Mouse (Mus musculus): ENCODE results near the gene Tppp3. TPM values are rescaled to one million over a fixed set of nuclear protein-coding genes. Genes with fewer than 3 reads are reported as not detected.

Gene Tppp3
- 15.0 and 17.8 TPM in 2 replicates for polyA plus RNA-seq (2014; fragmentation: Nextera tagmentation; extraction: Ambion mirVana)

DNA sequence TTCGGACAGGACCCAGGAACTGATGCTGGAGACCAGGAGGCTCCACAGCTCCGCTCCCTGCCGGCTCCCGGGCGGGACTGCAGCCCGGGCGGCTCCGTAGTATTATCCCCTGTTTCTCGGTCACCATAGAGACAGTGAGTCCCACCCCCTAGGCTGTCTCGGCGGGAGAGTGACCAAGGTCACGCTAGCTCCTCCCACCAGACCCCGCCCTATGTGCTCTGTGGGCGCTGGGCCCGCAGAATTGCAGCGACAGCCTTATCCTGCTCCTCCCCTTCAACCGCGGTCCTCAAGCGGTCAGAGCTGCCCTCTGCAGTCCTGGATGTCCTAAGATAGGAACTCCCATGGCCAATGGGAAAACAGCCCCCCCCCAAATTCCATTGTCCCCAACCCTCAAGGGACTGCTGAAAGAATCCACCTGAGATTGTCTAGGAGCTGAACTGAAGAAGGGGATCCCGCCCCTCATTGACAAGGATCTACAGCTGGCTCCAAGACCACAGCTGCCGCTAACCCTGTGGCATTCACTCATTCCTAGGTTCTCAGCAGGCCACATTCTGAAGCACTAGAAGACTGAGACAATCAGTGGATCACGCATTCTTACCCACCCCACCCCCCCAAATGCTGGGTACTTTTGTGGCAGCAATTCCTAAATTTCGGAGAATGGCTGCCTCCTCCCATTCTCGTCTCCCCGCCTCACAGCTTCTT lies at the start of gene Tppp3:
Gene Tppp3 (minus strand): TSS at position 213 of the 702 bp plus-strand sequence.
- 4% methylated on average over 25 of the region's 25 CpGs for WGBS
- H3K36me3 ChIP-seq (ENCODE audit: control insufficient read depth, insufficient read depth, low read length) = no peaks in the 10 kb centered on the region
- ATAC-seq (ENCODE audit: insufficient number of reproducible peaks, low FRiP score, low TSS enrichment, low read depth) (peak; percentile 90), DNase-seq (ENCODE audit: low spot score) (peak; percentile 91)
- H3K4me3 ChIP-seq (ENCODE audit: low read depth, low read length) = peak within 1 kb of the TSS; percentile 29
- H3K9ac ChIP-seq (ENCODE audit: low read length) = peak within 1 kb of the TSS; percentile 50
- H3K9me3 ChIP-seq (ENCODE audit: control insufficient read depth, low read length) = no peaks in the 10 kb centered on the region
- H3K27me3 ChIP-seq (ENCODE audit: control insufficient read depth, insufficient read depth, low read length) = peaks cover 15% of the 10 kb centered on the region
- no peak within 1 kb of the TSS for H3K27ac ChIP-seq (replicated peaks; ENCODE audit: low read depth, low read length)
- peaks cover 37% of the 10 kb centered on the region for H3K4me1 ChIP-seq (ENCODE audit: control insufficient read depth, insufficient read depth, low read length)
- H3K4me2 ChIP-seq (ENCODE audit: low read depth, severe bottlenecking) = peak within 1 kb of the TSS; percentile 63

DNA sequence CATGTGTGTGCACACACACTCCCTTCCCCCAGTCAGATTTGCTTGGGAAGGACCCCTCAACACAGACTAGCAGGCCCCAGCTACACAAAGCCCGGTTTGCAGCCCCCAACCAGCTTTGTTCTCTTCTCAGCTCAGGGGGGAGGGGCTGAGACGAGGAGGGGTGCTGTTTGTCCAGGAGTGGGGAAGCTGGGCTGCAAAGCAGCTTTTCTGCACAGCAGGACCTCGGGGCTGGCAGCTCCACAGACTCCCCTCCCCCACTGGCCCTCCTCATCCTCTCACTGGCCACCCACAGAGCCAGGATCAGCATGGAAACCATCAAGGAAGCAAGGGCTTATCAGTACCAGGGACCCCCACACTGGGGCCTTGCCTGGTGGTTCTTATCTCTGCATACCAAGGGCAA lies 49.7 kb upstream of the Tppp3 start:
- peaks cover 16% of the 10 kb centered on the region; the same call in 1 of the 2 replicates for H3K36me3 ChIP-seq (ENCODE audit: control insufficient read depth, insufficient read depth, low read length)
- ATAC-seq (ENCODE audit: insufficient number of reproducible peaks, low FRiP score, low TSS enrichment, low read depth) = 0 out of 2 replicates have a peak, but pooled peaks have one; percentile 7
- no peaks in the 10 kb centered on the region for H3K27me3 ChIP-seq (ENCODE audit: control insufficient read depth, insufficient read depth, low read length)
- H3K4me2 ChIP-seq (ENCODE audit: low read depth, severe bottlenecking) = peak overlapping the region; percentile 88
- DNase-seq (ENCODE audit: low spot score) = peak; percentile 71
- H3K9me3 ChIP-seq (ENCODE audit: control insufficient read depth, low read length) = no peaks in the 10 kb centered on the region
- peak overlapping the region; percentile 99 for H3K9ac ChIP-seq (ENCODE audit: low read length)
- WGBS = 0% methylated on average over 3 of the region's 3 CpGs
- peaks cover 57% of the 10 kb centered on the region for H3K4me1 ChIP-seq (ENCODE audit: control insufficient read depth, insufficient read depth, low read length)
- peak overlapping the region; percentile 93 for H3K27ac ChIP-seq (replicated peaks; ENCODE audit: low read depth, low read length)
- H3K4me3 ChIP-seq (ENCODE audit: low read depth, low read length) = peak overlapping the region; percentile 95; the same call in 1 of the 2 replicates

DNA sequence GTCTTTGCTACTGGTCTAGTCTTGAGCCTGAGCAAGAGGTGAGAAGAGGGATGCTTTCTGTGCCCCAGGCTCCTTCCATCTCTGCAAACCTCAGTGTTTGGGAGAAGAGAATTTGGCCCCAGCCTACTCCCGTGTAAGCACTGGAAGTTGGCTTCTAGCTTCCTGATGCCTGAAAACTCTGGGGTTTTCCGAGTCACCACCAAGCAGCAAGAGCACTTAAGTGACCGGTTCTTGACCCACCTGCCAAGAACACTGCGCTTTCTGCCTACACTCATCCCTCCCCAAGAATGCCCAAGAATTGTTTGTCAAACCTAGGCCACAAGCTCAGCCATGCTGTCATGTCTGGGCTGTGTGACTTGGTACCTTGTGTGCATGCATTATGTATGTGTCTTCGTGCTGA lies 49.2 kb upstream of the Tppp3 start:
- ATAC-seq (ENCODE audit: insufficient number of reproducible peaks, low FRiP score, low TSS enrichment, low read depth) = no peak
- WGBS = 22% methylated on average over 5 of the region's 5 CpGs
- no peaks in the 10 kb centered on the region for H3K27me3 ChIP-seq (ENCODE audit: control insufficient read depth, insufficient read depth, low read length)
- peak overlapping the region; percentile 95 for H3K4me3 ChIP-seq (ENCODE audit: low read depth, low read length)
- H3K36me3 ChIP-seq (ENCODE audit: control insufficient read depth, insufficient read depth, low read length) = peaks cover 16% of the 10 kb centered on the region; the same call in 1 of the 2 replicates
- peak overlapping the region; percentile 88 for H3K4me2 ChIP-seq (ENCODE audit: low read depth, severe bottlenecking)
- peak overlapping the region; percentile 93 for H3K27ac ChIP-seq (replicated peaks; ENCODE audit: low read depth, low read length)
- H3K9ac ChIP-seq (ENCODE audit: low read length) = peak overlapping the region; percentile 99
- DNase-seq (ENCODE audit: low spot score) = peak; percentile 44
- no peaks in the 10 kb centered on the region for H3K9me3 ChIP-seq (ENCODE audit: control insufficient read depth, low read length)
- peaks cover 58% of the 10 kb centered on the region for H3K4me1 ChIP-seq (ENCODE audit: control insufficient read depth, insufficient read depth, low read length)

DNA sequence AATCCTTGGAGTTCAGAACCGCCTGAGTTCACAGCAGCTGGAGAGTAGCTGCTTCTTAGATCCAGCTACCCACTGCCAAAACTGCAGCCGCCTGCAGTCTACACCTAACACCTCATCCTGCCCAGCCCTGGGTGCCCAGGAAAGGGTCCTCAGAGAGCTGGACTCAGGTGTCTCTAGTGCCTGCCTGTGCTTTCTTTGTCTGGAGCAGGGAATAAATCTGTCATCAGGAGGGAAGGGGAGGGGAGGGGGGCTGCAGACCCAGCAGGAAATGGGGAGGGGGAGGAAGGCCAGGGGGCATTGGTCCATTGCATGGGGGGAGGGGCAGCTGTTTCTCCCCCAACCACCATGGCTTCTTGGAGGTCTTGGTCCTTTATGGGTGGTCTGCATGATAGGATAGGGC lies 48.3 kb upstream of the Tppp3 start:
- Histone ChIP-seq H3K27ac (replicated peaks; ENCODE audit: low read depth, low read length) (peak overlapping the region; percentile 93), H3K9ac (ENCODE audit: low read length) (peak overlapping the region; percentile 99), H3K36me3 (ENCODE audit: control insufficient read depth, insufficient read depth, low read length) (peaks cover 15% of the 10 kb centered on the region; the same call in 1 of the 2 replicates), H3K9me3 (ENCODE audit: control insufficient read depth, low read length) (no peaks in the 10 kb centered on the region), H3K4me1 (ENCODE audit: control insufficient read depth, insufficient read depth, low read length) (peaks cover 58% of the 10 kb centered on the region), H3K4me2 (ENCODE audit: low read depth, severe bottlenecking) (peak overlapping the region; percentile 88), H3K4me3 (ENCODE audit: low read depth, low read length) (peak overlapping the region; percentile 95), H3K27me3 (ENCODE audit: control insufficient read depth, insufficient read depth, low read length) (no peaks in the 10 kb centered on the region)
- 0% methylated on average over 2 of the region's 2 CpGs for WGBS
- ATAC-seq (ENCODE audit: insufficient number of reproducible peaks, low FRiP score, low TSS enrichment, low read depth) (no peak), DNase-seq (ENCODE audit: low spot score) (peak; percentile 85)

DNA sequence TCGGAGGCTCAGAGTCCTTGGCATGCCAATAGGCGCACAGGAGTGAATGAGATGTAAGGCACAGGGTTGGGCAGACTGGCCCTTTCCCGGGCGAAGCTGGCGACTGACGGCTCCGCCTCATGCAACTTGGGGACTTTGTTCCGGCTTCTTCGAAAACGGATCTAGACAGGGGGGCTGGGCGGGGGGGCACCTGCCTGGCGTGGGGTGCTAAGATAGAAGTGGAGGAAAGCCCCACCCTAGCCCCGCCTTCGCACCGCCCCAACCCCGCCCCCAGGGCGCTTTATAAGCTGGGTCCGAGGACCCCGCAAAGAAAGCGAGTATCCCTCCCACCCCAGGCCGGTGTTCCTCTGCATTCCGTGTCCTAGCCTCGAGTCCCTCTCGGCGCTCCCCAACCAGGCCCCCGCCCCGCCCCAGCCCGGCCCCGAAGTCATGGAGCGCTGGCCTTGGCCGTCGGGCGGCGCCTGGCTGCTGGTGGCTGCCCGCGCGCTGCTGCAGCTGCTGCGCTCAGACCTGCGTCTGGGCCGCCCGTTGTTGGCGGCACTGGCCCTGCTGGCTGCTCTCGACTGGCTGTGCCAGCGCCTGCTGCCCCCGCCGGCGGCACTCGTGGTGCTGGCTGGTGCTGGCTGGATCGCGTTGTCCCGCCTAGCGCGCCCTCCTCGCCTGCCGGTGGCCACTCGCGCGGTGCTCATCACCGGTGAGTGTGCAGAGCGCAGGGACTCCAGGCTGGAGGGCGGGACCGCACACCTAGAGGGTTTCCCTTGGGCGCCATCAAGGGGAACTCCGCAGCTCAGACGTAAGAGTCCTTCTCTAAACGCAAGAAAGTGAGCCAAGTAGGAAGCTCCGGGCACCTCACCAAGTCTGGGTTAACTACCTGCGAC lies 47.3 kb upstream of the Tppp3 start, which contains the start of gene Hsd11b2:
Gene Hsd11b2 (plus strand): TSS at position 320 of the 878 bp plus-strand sequence.
- under 1% methylated on average over 68 of the region's 68 CpGs for WGBS
- Histone ChIP-seq H3K4me1 (ENCODE audit: control insufficient read depth, insufficient read depth, low read length) (peaks cover 62% of the 10 kb centered on the region), H3K27ac (replicated peaks; ENCODE audit: low read depth, low read length) (peak within 1 kb of the TSS; percentile 93), H3K27me3 (ENCODE audit: control insufficient read depth, insufficient read depth, low read length) (no peaks in the 10 kb centered on the region), H3K4me2 (ENCODE audit: low read depth, severe bottlenecking) (peak within 1 kb of the TSS; percentile 88), H3K9ac (ENCODE audit: low read length) (peak within 1 kb of the TSS; percentile 99), H3K9me3 (ENCODE audit: control insufficient read depth, low read length) (no peaks in the 10 kb centered on the region), H3K36me3 (ENCODE audit: control insufficient read depth, insufficient read depth, low read length) (peaks cover 11% of the 10 kb centered on the region; the same call in 1 of the 2 replicates), H3K4me3 (ENCODE audit: low read depth, low read length) (peak within 1 kb of the TSS; percentile 95)
- peak; percentile 89 for DNase-seq (ENCODE audit: low spot score)
- ATAC-seq (ENCODE audit: insufficient number of reproducible peaks, low FRiP score, low TSS enrichment, low read depth) = peak; percentile 49

DNA sequence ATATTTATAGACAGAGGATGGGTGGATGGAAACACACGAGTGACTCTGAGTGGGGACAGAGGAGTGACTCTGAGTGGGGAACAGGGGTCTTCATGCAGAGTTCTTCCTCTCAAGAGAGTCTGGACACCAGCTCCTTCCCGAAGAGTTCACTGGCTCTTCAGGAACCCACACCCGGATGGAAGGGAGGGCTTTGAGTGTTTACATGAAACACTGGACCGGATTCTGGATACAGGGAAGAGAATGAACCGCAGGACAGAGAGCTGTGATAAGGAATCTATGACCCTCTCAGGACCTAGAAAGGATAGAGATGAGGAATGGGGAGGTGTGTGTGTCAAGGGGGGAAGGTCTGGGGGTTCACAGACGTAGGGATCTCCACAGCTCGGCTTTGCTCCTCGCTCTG lies 46.0 kb upstream of the Tppp3 start:
- ATAC-seq (ENCODE audit: insufficient number of reproducible peaks, low FRiP score, low TSS enrichment, low read depth) (no peak), DNase-seq (ENCODE audit: low spot score) (peak; percentile 29)
- peak overlapping the region; percentile 37; the same call in 1 of the 2 replicates for H3K9ac ChIP-seq (ENCODE audit: low read length)
- H3K36me3 ChIP-seq (ENCODE audit: control insufficient read depth, insufficient read depth, low read length) = peaks cover 2% of the 10 kb centered on the region; the same call in 1 of the 2 replicates
- WGBS = 46% methylated on average over 8 of the region's 8 CpGs
- H3K27me3 ChIP-seq (ENCODE audit: control insufficient read depth, insufficient read depth, low read length) = no peaks in the 10 kb centered on the region
- H3K4me3 ChIP-seq (ENCODE audit: low read depth, low read length) = no peak overlapping the region
- H3K4me2 ChIP-seq (ENCODE audit: low read depth, severe bottlenecking) = peak overlapping the region; percentile 25
- 0 out of 2 replicates have a peak overlapping the region, but pooled peaks have one; percentile 21 for H3K27ac ChIP-seq (replicated peaks; ENCODE audit: low read depth, low read length)
- peaks cover 55% of the 10 kb centered on the region for H3K4me1 ChIP-seq (ENCODE audit: control insufficient read depth, insufficient read depth, low read length)
- H3K9me3 ChIP-seq (ENCODE audit: control insufficient read depth, low read length) = no peaks in the 10 kb centered on the region

DNA sequence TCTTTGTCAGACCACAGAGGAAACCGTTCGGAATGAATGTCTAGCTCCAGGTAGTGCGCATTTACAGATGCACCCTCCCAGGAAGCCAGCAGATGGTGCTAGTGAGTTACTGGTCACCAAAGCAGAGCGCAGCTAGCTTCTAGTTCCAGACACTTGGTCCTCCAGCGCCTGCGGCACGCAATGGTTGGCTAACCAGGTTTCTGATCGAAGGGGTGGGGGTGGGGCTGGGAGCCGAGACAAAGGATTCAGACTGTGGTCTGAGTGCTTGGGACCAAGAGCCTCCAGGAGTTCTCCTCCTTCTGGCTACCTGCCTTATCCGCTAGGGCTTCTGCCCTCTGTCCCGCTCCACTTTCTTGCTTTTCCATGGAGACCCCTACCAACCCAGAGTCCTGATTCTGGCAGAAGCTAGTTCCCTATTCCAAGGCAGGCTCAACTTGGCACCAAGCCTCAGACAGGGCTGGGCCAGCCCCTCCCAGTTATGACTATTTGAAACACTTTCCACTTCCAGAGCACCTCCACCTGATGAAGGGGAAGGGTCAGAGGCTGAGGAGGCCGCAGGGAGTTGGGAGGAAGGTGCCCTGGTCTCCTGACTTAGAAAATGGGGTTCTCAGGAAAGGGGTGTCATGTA lies 44.8 kb upstream of the Tppp3 start:
- ATAC-seq (ENCODE audit: insufficient number of reproducible peaks, low FRiP score, low TSS enrichment, low read depth) (peak; percentile 41; the same call in 1 of the 2 replicates), DNase-seq (ENCODE audit: low spot score) (peak; percentile 93)
- H3K4me1 ChIP-seq (ENCODE audit: control insufficient read depth, insufficient read depth, low read length) = peaks cover 45% of the 10 kb centered on the region
- H3K9ac ChIP-seq (ENCODE audit: low read length) = peak overlapping the region; percentile 72
- no peaks in the 10 kb centered on the region for H3K36me3 ChIP-seq (ENCODE audit: control insufficient read depth, insufficient read depth, low read length)
- H3K4me3 ChIP-seq (ENCODE audit: low read depth, low read length) = peak overlapping the region; percentile 14; the same call in 1 of the 2 replicates
- H3K9me3 ChIP-seq (ENCODE audit: control insufficient read depth, low read length) = no peaks in the 10 kb centered on the region
- H3K4me2 ChIP-seq (ENCODE audit: low read depth, severe bottlenecking) = peak overlapping the region; percentile 31
- WGBS = 12% methylated on average over 12 of the region's 12 CpGs
- no peaks in the 10 kb centered on the region for H3K27me3 ChIP-seq (ENCODE audit: control insufficient read depth, insufficient read depth, low read length)
- peak overlapping the region; percentile 65; the same call in 1 of the 2 replicates for H3K27ac ChIP-seq (replicated peaks; ENCODE audit: low read depth, low read length)

Data from limb, embryonic 11.5 days (tissue).